ENCODE assay signal across 15 mouse cellular contexts in the genomic region with DNA sequence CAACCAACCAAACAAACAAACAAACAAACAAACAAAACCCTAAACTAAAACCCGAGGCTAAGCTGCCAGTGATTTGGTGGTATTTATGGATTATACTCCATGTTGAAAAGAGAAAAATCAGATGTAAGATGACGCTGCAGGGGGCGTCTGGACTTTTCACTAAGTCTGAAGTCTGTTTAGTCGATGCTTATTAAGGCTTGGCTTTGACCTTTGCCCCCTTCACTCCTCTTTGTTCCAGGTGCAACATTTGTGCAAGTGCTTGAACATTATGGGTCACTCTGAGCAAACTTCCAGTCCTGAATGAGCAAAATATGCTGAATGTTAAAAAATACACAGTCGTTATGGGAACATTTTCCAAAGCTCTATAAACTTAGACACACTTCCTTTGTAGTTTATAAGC.
DNase-seq lines count a peak whose midpoint lies in the region; ATAC-seq lines count a peak whose summit lies in the region.
"Had no signal": no experiment of that assay in that cellular context is flagged by ENCODE, and none has a peak within 500 bp of the region (broad histone marks: within the 10 kb centered on the region; RNA-seq: fewer than 3 reads in every experiment).

No protein-coding gene starts in this region.

- 26% methylated on average over 5 of the region's 5 CpGs for WGBS in forebrain, embryonic 13.5 days
- 26% methylated on average over 5 of the region's 5 CpGs for WGBS in forebrain, embryonic 12.5 days
- WGBS in kidney, embryonic 14.5 days: 56% methylated on average over 5 of the region's 5 CpGs
- WGBS in intestine, embryonic 15.5 days: 28% methylated on average over 5 of the region's 5 CpGs
- 21% methylated on average over 5 of the region's 5 CpGs for WGBS in limb, embryonic 11.5 days

- H3K9me3 ChIP-seq in forebrain, embryonic 13.5 days (replicated peaks): no peaks in the 10 kb centered on the region
- no peaks in the 10 kb centered on the region for H3K9me3 ChIP-seq in forebrain, embryonic 12.5 days
- no peaks in the 10 kb centered on the region for H3K9me3 ChIP-seq in kidney, embryonic 14.5 days (ENCODE audit: control insufficient read depth, low read length)
- no peaks in the 10 kb centered on the region for H3K9me3 ChIP-seq in intestine, embryonic 15.5 days
- H3K9me3 ChIP-seq in limb, embryonic 11.5 days (ENCODE audit: control insufficient read depth, low read length): no peaks in the 10 kb centered on the region
- H3K9me3 ChIP-seq: hindbrain, embryonic 10.5 days; midbrain, embryonic 10.5 days; neural tube, embryonic 13.5 days had no signal

- no peaks in the 10 kb centered on the region for H3K27me3 ChIP-seq in forebrain, embryonic 13.5 days
- H3K27me3 ChIP-seq in forebrain, embryonic 12.5 days: no peaks in the 10 kb centered on the region
- no peaks in the 10 kb centered on the region for H3K27me3 ChIP-seq in kidney, embryonic 14.5 days (ENCODE audit: control insufficient read depth, insufficient read depth, low read length)
- H3K27me3 ChIP-seq in intestine, embryonic 15.5 days (replicated peaks): no peaks in the 10 kb centered on the region
- H3K27me3 ChIP-seq in limb, embryonic 11.5 days (ENCODE audit: control insufficient read depth, insufficient read depth, low read length): no peaks in the 10 kb centered on the region
- H3K27me3 ChIP-seq: neural tube, embryonic 13.5 days had no signal

- ATAC-seq in forebrain, embryonic 13.5 days: no peak
- no peak for ATAC-seq in forebrain, embryonic 12.5 days (ENCODE audit: low FRiP score)
- ATAC-seq in kidney, embryonic 14.5 days (ENCODE audit: low FRiP score, low TSS enrichment): no peak
- peak; percentile 84 for ATAC-seq in intestine, embryonic 15.5 days
- ATAC-seq in limb, embryonic 11.5 days (ENCODE audit: insufficient number of reproducible peaks, low FRiP score, low TSS enrichment, low read depth): no peak

- peak overlapping the region; percentile 14; the same call in 1 of the 2 replicates for H3K4me2 ChIP-seq in forebrain, embryonic 13.5 days
- H3K4me2 ChIP-seq in forebrain, embryonic 12.5 days: no peak overlapping the region
- no peak overlapping the region for H3K4me2 ChIP-seq in kidney, embryonic 14.5 days (replicated peaks; ENCODE audit: low read depth, low read length)
- no peak overlapping the region for H3K4me2 ChIP-seq in intestine, embryonic 15.5 days (replicated peaks)
- H3K4me2 ChIP-seq in limb, embryonic 11.5 days (ENCODE audit: low read depth, severe bottlenecking): no peak overlapping the region
- H3K4me2 ChIP-seq: neural tube, embryonic 13.5 days had no signal

- no peak overlapping the region for H3K4me3 ChIP-seq in forebrain, embryonic 13.5 days
- H3K4me3 ChIP-seq in forebrain, embryonic 12.5 days (replicated peaks): no peak overlapping the region
- no peak overlapping the region for H3K4me3 ChIP-seq in kidney, embryonic 14.5 days (ENCODE audit: low read length)
- no peak overlapping the region for H3K4me3 ChIP-seq in intestine, embryonic 15.5 days (replicated peaks)
- no peak overlapping the region for H3K4me3 ChIP-seq in limb, embryonic 11.5 days (ENCODE audit: low read depth, low read length)
- H3K4me3 ChIP-seq: hindbrain, embryonic 10.5 days; midbrain, embryonic 10.5 days; neural tube, embryonic 13.5 days had no signal

- intact Hi-C loops in gastrocnemius, postnatal 14 days (cut with DNase I; ENCODE audit: low total_unique reads): no loop called here

- no peak overlapping the region for H3K27ac ChIP-seq in forebrain, embryonic 13.5 days
- no peak overlapping the region for H3K27ac ChIP-seq in forebrain, embryonic 12.5 days
- no peak overlapping the region for H3K27ac ChIP-seq in kidney, embryonic 14.5 days (ENCODE audit: low read depth, low read length)
- H3K27ac ChIP-seq in intestine, embryonic 15.5 days: no peak overlapping the region
- H3K27ac ChIP-seq in limb, embryonic 11.5 days (replicated peaks; ENCODE audit: low read depth, low read length): no peak overlapping the region
- H3K27ac ChIP-seq: hindbrain, embryonic 10.5 days; midbrain, embryonic 10.5 days; neural tube, embryonic 13.5 days had no signal

- no peak overlapping the region for H3K9ac ChIP-seq in forebrain, embryonic 13.5 days
- no peak overlapping the region for H3K9ac ChIP-seq in forebrain, embryonic 12.5 days
- no peak overlapping the region for H3K9ac ChIP-seq in kidney, embryonic 14.5 days (ENCODE audit: low read depth, low read length)
- H3K9ac ChIP-seq in intestine, embryonic 15.5 days: no peak overlapping the region
- H3K9ac ChIP-seq in limb, embryonic 11.5 days (ENCODE audit: low read length): no peak overlapping the region
- H3K9ac ChIP-seq: neural tube, embryonic 13.5 days had no signal

- peaks cover 18% of the 10 kb centered on the region for H3K36me3 ChIP-seq in forebrain, embryonic 13.5 days (ENCODE audit: poor library complexity, severe bottlenecking)
- H3K36me3 ChIP-seq in forebrain, embryonic 12.5 days (replicated peaks): peaks cover 12% of the 10 kb centered on the region
- peaks cover 12% of the 10 kb centered on the region; the same call in 1 of the 2 replicates for H3K36me3 ChIP-seq in kidney, embryonic 14.5 days (ENCODE audit: control insufficient read depth, insufficient read depth, low read length)
- no peaks in the 10 kb centered on the region for H3K36me3 ChIP-seq in intestine, embryonic 15.5 days
- no peaks in the 10 kb centered on the region for H3K36me3 ChIP-seq in limb, embryonic 11.5 days (ENCODE audit: control insufficient read depth, insufficient read depth, low read length)

- peak; percentile 69 for DNase-seq in kidney, adult 9 months
- peak; percentile 65 for DNase-seq in limb, embryonic 11.5 days (ENCODE audit: low spot score)
- DNase-seq in gastrocnemius, postnatal 14 days: no peak
- no peak for DNase-seq in spleen, postnatal 4 days (ENCODE audit: low spot score in 2 of 2)
- DNase-seq: adrenal gland, adult 2 months; gastrocnemius, postnatal 25 days; lung, adult 18-20 months; lung, postnatal 36 days had no signal

- peaks cover 62% of the 10 kb centered on the region for H3K4me1 ChIP-seq in forebrain, embryonic 13.5 days
- peaks cover 33% of the 10 kb centered on the region for H3K4me1 ChIP-seq in forebrain, embryonic 12.5 days
- peaks cover 18% of the 10 kb centered on the region; the same call in 1 of the 2 replicates for H3K4me1 ChIP-seq in kidney, embryonic 14.5 days (ENCODE audit: control insufficient read depth, insufficient read depth, low read length)
- H3K4me1 ChIP-seq in intestine, embryonic 15.5 days (replicated peaks): peaks cover 4% of the 10 kb centered on the region; the same call in 1 of the 2 replicates
- H3K4me1 ChIP-seq in limb, embryonic 11.5 days (ENCODE audit: control insufficient read depth, insufficient read depth, low read length): peaks cover 10% of the 10 kb centered on the region

Comparison
In these comparisons a context has a peak if more than half of its experiments do, and no peak if none do; other contexts are left out.
1. DNase-seq: peak in kidney, adult 9 months (single experiment) and limb, embryonic 11.5 days (single experiment); none in gastrocnemius, postnatal 14 days (single experiment) and spleen, postnatal 4 days (0 of 2).